8 mouse cellular contexts compared by ENCODE assay signal in the genomic region with DNA sequence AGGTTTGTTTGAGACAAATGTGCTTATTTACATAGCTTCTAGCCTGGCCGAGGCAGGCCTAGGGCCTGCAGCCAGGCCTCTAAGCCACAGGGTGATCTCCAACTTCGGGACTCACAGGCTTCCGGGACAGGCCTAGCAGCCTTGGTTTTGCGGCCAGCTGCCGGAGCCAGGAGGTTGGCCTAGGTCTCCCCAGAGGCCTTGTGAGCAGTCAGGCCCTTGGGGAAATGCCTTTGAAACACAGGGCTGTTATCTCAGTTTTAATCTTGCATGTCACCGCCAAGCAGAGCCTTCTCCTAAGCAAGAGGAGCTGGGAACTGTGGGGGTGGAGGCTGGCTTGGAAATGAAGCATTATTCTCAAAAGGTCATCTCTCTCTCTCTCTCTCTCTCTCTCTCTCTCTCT.
A peak's percentile ranks its signal among the peaks of the same experiment; 100 is the strongest.
DNase-seq lines count a peak whose midpoint lies in the region; ATAC-seq and TF ChIP-seq lines count a peak whose summit lies in the region.

No protein-coding gene starts in this region.

- ATAC-seq in heart, postnatal 0 days (ENCODE audit: insufficient read depth, low read depth), result peak; percentile 56
- peak; percentile 45 for ATAC-seq in megakaryocyte, adult 5-6 weeks (ENCODE audit: poor library complexity, severe bottlenecking)
- peak; percentile 62 for ATAC-seq in stomach, postnatal 0 days (ENCODE audit: low FRiP score, low TSS enrichment)

- no peak overlapping the region for H3K4me3 ChIP-seq in heart, postnatal 0 days (ENCODE audit: low read depth, low read length)
- H3K4me3 ChIP-seq in stomach, postnatal 0 days (ENCODE audit: low read depth, low read length), result no peak overlapping the region

- no peaks in the 10 kb centered on the region for H3K36me3 ChIP-seq in heart, postnatal 0 days (replicated peaks; ENCODE audit: control insufficient read depth, insufficient read depth, low read length)
- no peaks in the 10 kb centered on the region for H3K36me3 ChIP-seq in stomach, postnatal 0 days (ENCODE audit: control insufficient read depth, insufficient read depth, low read length)

- no peak for TF ChIP-seq EP300 in heart, postnatal 0 days (IDR thresholded peaks at IDR 0.05; ENCODE audit: low read depth)
- TF ChIP-seq EP300 in stomach, postnatal 0 days (optimal IDR thresholded peaks at IDR 0.05), result no peak

- no peak overlapping the region for H3K9ac ChIP-seq in heart, postnatal 0 days (replicated peaks; ENCODE audit: low read depth, low read length)
- H3K9ac ChIP-seq in stomach, postnatal 0 days (ENCODE audit: low read length), result peak overlapping the region; percentile 1; the same call in 1 of the 2 replicates

- peak; percentile 12 for DNase-seq in right cerebral cortex, adult 18-20 months
- no peak for DNase-seq in right cerebral cortex, postnatal 25 days
- DNase-seq in embryo, embryonic 9.5 days (ENCODE audit: extremely low spot score), result peak; percentile 37
- peak; percentile 51 for DNase-seq in heart, postnatal 0 days (ENCODE audit: low spot score)
- peak; percentile 74 to 92 for DNase-seq in kidney, postnatal 25 days
- DNase-seq in stomach, postnatal 0 days (ENCODE audit: low spot score), result peak; percentile 47
- DNase-seq in cerebellum, postnatal 36 days, result no peak

- TF ChIP-seq CTCF in heart, postnatal 0 days (IDR thresholded peaks at IDR 0.05; ENCODE audit: low read depth), result no peak
- no peak for TF ChIP-seq CTCF in stomach, postnatal 0 days (IDR thresholded peaks at IDR 0.05; ENCODE audit: low read depth)

- peak overlapping the region; percentile 46 for H3K27ac ChIP-seq in heart, postnatal 0 days (ENCODE audit: low read depth)
- H3K27ac ChIP-seq in stomach, postnatal 0 days (replicated peaks), result peak overlapping the region; percentile 75

- 23% methylated on average over 6 of the region's 6 CpGs for WGBS in heart, postnatal 0 days
- WGBS in stomach, postnatal 0 days, result 19% methylated on average over 6 of the region's 6 CpGs

- H3K4me1 ChIP-seq in heart, postnatal 0 days (ENCODE audit: control insufficient read depth, insufficient read depth), result peaks cover 19% of the 10 kb centered on the region
- H3K4me1 ChIP-seq in stomach, postnatal 0 days (replicated peaks; ENCODE audit: control insufficient read depth, insufficient read depth), result peaks cover 15% of the 10 kb centered on the region; the same call in 1 of the 2 replicates

- no peak overlapping the region for H3K4me2 ChIP-seq in heart, postnatal 0 days (ENCODE audit: low read depth, low read length)
- no peak overlapping the region for H3K4me2 ChIP-seq in stomach, postnatal 0 days (replicated peaks; ENCODE audit: low read depth)

- H3K27me3 ChIP-seq in heart, postnatal 0 days (ENCODE audit: control insufficient read depth, insufficient read depth, low read length), result no peaks in the 10 kb centered on the region
- no peaks in the 10 kb centered on the region for H3K27me3 ChIP-seq in stomach, postnatal 0 days (ENCODE audit: control insufficient read depth, insufficient read depth, low read length)

- no peaks in the 10 kb centered on the region for H3K9me3 ChIP-seq in heart, postnatal 0 days (replicated peaks; ENCODE audit: control insufficient read depth, low read length)
- no peaks in the 10 kb centered on the region for H3K9me3 ChIP-seq in stomach, postnatal 0 days (ENCODE audit: control insufficient read depth, low read length)

Comparison
In these comparisons a context has a peak if more than half of its experiments do, and no peak if none do; other contexts are left out.
1. DNase-seq: peak in right cerebral cortex, adult 18-20 months (single experiment), embryo, embryonic 9.5 days (single experiment), heart, postnatal 0 days (single experiment), kidney, postnatal 25 days (2 of 2) and stomach, postnatal 0 days (single experiment); none in right cerebral cortex, postnatal 25 days (single experiment) and cerebellum, postnatal 36 days (0 of 2).
2. Peak in every context shown above with its lines, with median percentiles within 50 percentile points of each other: ATAC-seq.